Mouse (Mus musculus) brain, embryonic 14.5 days (tissue): ENCODE measurements at regions not wholly inside any gene's neighbourhood (a gene's known extent, or its start where the extent isn't known, plus 50 kb on each side); places are given as distances from the start of the nearest gene placed in this dataset.

Experiments
- CTCF ChIP-seq: fragments of 200-500 bp; IDR thresholded peaks from 2 replicates; pipeline ENCODE4 v1.5.1; 2012; ENCODE audit warnings: inconsistent platforms, mild to moderate bottlenecking, moderate library complexity, borderline replicate concordance; ENCODE audit not compliant: insufficient read depth, insufficient read length; ENCODE audit errors: extremely low read depth
- POLR2A ChIP-seq: fragments of 200-500 bp; IDR thresholded peaks from 2 replicates; pipeline ENCODE4 v1.6.1; 2012; ENCODE audit warnings: mild to moderate bottlenecking, inconsistent platforms, borderline replicate concordance; ENCODE audit not compliant: poor library complexity, insufficient read depth, insufficient read length, severe bottlenecking; ENCODE audit errors: extremely low read depth

- no peak for TF ChIP-seq CTCF
- TF ChIP-seq POLR2A, result no peak
Measured at GRCm38 (mm10) chr15:16491238-16491637, 237.3 kb upstream of the Cdh9 start.
